Mouse (Mus musculus): Measurements from ENCODE around the gene Srpk2. TPM values are rescaled to one million over a fixed set of nuclear protein-coding genes. Genes with fewer than 3 reads are reported as not detected.
"Not testable (repeated sequence)": the region's sequence is repeated elsewhere in the genome, so short reads cannot be mapped to it uniquely, and the experiment has no call there.

The Srpk2 gene
- polyA plus RNA-seq (2016; fragmentation: Nextera tagmentation; extraction: Ambion mirVana), result 59.1 and 62.1 TPM in 2 replicates

DNA sequence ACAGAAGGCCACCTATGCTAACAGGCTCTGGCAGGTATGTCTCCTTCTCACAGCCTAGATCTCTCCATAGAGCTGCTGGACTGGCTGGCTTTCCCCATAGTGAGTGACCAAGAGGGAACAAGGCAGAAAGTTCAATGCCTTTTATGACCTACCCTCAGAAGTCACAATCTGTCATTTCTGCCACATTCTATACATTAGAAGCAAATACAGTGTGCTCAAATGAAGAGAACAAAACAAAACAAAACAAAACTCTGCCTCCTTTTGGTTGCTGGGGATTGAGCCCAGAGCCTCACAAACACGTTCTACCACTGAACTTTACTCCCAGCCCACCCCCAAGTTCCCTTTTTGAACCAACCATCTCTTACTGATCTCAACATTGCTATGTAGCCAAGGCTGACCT is at the start of gene Srpk2:
Srpk2 (minus strand) TSS at position 101 of the 400 bp plus-strand sequence.
- H3K9me3 ChIP-seq, result no peaks in the 10 kb centered on the region
- H3K4me3 ChIP-seq, result no peak within 1 kb of the TSS
- no peak within 1 kb of the TSS for H3K27ac ChIP-seq
- no peak within 1 kb of the TSS for H3K4me2 ChIP-seq (replicated peaks)
- no peaks in the 10 kb centered on the region for H3K36me3 ChIP-seq
- ATAC-seq (ENCODE audit: insufficient number of reproducible peaks, insufficient read depth, low FRiP score, low TSS enrichment), result no peak
- H3K4me1 ChIP-seq, result no peaks in the 10 kb centered on the region
- H3K9ac ChIP-seq, result no peak within 1 kb of the TSS
- no peaks in the 10 kb centered on the region for H3K27me3 ChIP-seq
- 76% methylated on average over 1 of the region's 1 CpGs for WGBS

DNA sequence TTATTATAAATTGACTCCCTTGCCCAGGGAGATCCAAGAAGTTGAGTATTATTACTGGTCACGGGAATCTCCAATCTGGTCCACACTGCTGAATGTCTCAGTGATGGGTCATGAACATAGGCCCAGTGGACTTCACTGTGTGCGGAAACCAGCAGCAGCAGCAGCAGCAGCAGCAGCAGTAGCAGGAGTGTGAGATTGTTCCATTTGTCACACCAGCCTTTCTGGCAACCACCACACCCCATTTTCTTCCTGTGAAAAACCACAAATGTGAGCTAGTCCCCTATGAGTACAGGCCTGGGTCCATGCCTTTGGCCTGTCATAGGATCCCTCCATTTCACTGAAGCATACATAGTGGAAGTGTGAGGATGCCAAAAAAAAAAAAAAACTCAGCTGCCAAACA is 37.5 kb upstream of the Srpk2 start:
- 88% methylated on average over 2 of the region's 2 CpGs for WGBS
- no peak overlapping the region for H3K9ac ChIP-seq

DNA sequence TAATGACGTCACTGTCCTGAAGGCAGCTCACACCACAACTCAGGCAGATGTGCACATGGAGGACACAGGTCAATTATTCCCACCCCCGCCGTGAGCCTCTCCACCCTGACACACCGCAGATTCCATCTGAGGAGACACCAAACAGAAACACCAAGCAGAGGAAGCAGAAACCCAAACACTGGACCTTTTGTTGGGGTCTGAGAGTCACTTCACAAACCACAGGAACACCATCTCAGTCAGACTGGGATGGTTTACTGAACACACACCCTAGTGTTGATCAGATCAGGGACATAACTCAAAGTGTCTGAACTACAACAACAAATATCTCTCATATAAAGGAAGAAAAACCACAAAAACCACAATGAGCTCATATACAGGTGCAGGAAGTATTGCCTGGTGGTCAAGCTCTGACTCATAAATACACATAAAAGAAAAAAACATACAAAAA is 34.5 kb upstream of the Srpk2 start:
- H3K9ac ChIP-seq, result no peak overlapping the region
- H3K4me1 ChIP-seq, result no peaks in the 10 kb centered on the region
- no peak for ATAC-seq (ENCODE audit: insufficient number of reproducible peaks, insufficient read depth, low FRiP score, low TSS enrichment)
- no peaks in the 10 kb centered on the region for H3K27me3 ChIP-seq
- H3K4me2 ChIP-seq (replicated peaks), result no peak overlapping the region
- no peaks in the 10 kb centered on the region for H3K9me3 ChIP-seq
- H3K36me3 ChIP-seq, result no peaks in the 10 kb centered on the region
- no peak overlapping the region for H3K27ac ChIP-seq
- 72% methylated on average over 4 of the region's 4 CpGs for WGBS
- H3K4me3 ChIP-seq, result no peak overlapping the region

More for the DNA sequence above, 37.5 kb upstream of the Srpk2 start:
- ATAC-seq (ENCODE audit: insufficient number of reproducible peaks, insufficient read depth, low FRiP score, low TSS enrichment), result no peak
- Histone ChIP-seq H3K4me2 (replicated peaks) (no peak overlapping the region), H3K4me1 (no peaks in the 10 kb centered on the region), H3K4me3 (no peak overlapping the region), H3K27me3 (no peaks in the 10 kb centered on the region), H3K36me3 (no peaks in the 10 kb centered on the region), H3K9me3 (no peaks in the 10 kb centered on the region), H3K27ac (no peak overlapping the region)

DNA sequence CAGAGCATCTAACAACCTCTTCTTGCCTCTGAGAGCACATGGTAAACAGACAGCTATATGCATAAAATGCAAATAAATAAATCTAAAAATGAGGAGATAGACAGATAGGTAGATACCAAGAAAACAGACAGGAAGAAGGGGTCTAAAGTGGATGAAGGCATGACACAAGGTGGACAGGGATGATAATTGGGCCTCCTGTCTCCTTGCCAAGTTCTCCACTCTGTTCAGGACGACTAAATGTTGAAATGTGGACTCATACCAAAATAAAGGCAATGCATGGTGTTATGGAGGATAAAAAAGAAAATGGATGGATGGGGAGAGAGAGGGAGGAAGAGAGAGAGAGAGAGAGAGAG is 33.7 kb upstream of the Srpk2 start:
- H3K36me3 ChIP-seq, result no peaks in the 10 kb centered on the region
- WGBS, result 84% methylated on average over 1 of the region's 1 CpGs

DNA sequence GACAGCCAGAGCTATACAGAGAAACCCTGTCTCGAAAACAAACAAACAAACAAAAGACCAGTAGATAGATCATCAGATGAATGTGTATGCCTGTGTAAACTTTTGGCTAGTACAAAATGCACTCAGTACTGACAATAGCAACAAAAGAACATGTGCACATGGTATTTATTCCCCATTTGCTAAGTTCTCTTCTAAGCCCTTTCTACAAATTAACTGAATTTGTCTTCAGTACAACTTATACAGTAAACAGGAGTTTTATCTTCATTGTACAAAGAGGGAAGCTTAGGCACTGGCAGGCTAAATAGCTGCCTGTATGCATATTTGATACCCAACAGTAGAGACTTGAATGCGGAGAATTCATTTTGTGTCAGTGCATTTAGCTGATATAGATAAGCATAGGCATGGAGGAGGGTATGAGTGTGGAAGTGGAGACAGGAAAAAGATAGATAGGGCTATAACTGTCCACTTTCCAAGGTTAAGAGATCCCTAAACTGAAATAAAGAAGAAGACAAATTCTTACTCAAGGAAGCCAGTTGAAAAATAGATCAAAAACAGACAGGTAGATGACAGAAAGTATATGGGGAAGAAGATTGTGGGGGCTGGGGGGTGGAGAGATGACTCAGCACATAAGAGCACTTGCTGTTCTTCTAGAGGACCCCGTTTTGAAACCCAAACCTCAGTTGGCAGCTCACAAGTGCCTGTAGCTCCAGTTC is 33.2 kb upstream of the Srpk2 start:
- H3K27me3 ChIP-seq, result no peaks in the 10 kb centered on the region
- H3K9ac ChIP-seq, result no peak overlapping the region
- H3K9me3 ChIP-seq, result no peaks in the 10 kb centered on the region
- WGBS, result 74% methylated on average over 3 of the region's 3 CpGs
- no peak overlapping the region for H3K4me2 ChIP-seq (replicated peaks)
- H3K36me3 ChIP-seq, result no peaks in the 10 kb centered on the region
- no peak overlapping the region for H3K27ac ChIP-seq
- H3K4me1 ChIP-seq, result no peaks in the 10 kb centered on the region
- no peak overlapping the region for H3K4me3 ChIP-seq
- ATAC-seq (ENCODE audit: insufficient number of reproducible peaks, insufficient read depth, low FRiP score, low TSS enrichment), result no peak

More for the DNA sequence above, 33.7 kb upstream of the Srpk2 start:
- H3K27ac ChIP-seq, result no peak overlapping the region
- no peaks in the 10 kb centered on the region for H3K9me3 ChIP-seq
- no peaks in the 10 kb centered on the region for H3K27me3 ChIP-seq
- no peak for ATAC-seq (ENCODE audit: insufficient number of reproducible peaks, insufficient read depth, low FRiP score, low TSS enrichment)
- H3K4me3 ChIP-seq, result no peak overlapping the region
- no peak overlapping the region for H3K4me2 ChIP-seq (replicated peaks)
- H3K9ac ChIP-seq, result no peak overlapping the region
- no peaks in the 10 kb centered on the region for H3K4me1 ChIP-seq

DNA sequence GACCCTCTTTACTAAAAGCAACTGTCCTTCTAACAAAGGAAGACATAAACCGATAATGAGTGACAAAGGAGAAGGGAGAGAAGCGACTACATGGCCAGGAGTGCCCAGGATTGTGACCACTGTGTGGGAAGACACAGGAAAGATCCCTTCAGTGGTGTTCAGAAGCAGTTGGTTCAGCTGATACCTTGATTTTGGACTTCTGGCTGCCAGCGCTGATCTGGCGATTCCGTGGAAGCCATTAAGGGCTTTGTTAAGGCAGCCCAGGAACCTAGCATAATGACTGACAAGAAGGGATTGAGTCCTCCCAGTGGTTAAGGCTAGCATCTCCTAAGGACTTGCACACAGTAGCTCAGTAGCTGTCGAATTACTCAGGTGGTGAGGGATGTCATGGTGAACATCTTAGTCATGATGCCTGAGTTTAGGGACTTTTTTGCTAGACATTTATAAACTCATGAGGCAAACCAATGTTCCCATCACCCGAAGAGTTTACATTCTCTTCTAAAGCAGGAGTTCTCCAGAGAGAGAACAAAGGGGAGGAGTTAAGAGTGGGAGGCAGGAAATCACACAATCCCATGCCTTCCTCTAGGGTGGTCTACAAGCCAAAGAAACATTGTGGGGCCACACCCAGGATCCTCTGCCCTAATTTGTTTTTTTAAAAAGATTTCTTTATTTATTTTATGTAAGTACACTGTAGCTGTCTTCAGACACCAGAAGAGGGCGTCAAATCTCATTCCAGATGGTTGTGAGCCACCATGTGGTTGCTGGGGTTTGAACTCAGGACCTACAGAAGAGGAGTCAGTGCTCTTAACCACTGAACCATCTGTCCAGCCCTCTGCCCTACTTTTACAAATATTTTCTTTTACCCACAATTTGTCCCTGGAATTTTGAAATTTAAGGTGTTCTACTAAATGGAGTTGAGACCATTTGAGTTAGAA is 29.3 kb upstream of the Srpk2 start:
- no peak for ATAC-seq (ENCODE audit: insufficient number of reproducible peaks, insufficient read depth, low FRiP score, low TSS enrichment)
- 88% methylated on average over 8 of the region's 8 CpGs for WGBS
- Histone ChIP-seq H3K27ac (no peak overlapping the region), H3K9ac (no peak overlapping the region), H3K4me1 (no peaks in the 10 kb centered on the region), H3K4me3 (no peak overlapping the region), H3K27me3 (no peaks in the 10 kb centered on the region), H3K4me2 (replicated peaks) (no peak overlapping the region), H3K9me3 (peaks cover 22% of the 10 kb centered on the region; the same call in 1 of the 2 replicates), H3K36me3 (peaks cover 21% of the 10 kb centered on the region)

DNA sequence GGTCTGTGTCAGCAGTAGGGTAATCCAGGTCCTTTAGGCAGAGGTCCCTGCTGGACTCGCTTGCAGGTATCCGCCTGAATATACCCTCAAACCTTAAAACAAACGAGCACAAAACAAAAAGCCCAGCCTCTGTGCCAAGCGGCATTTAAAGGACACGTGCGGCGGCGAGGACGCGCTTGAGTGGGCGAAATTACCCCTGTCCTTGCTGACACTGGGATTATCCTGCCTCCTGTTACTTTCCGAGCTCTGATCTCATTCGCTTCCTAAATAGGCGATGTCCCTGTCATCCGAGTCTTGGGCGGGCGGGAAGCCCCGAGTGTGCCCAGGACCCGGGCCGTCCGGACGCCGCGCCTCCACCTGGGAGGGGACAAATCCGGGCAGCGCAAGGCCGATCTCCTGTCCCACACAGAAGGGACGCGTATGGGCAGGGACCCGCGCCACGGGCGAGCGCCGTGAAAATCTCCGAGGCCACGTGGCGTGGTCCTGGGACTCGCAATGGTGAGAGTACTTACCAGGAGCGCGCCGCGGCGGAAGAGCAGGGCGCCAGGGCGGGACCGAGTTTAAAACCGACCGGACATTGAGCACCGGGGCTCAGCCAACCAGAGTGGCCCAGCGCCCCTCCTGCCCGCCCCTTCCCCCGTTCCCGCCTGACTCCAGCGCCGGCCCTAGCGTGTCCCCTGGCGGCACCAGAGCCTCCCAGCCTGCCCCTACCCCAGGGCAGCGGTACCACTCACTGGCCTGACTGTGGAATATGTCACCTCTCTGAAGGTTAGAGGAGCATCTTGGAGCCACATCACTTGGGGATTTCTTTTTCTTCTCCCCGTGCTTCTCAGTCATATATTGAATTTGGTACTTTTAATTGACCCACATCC is 27.9 kb upstream of the Srpk2 start:
- H3K27me3 ChIP-seq, result no peaks in the 10 kb centered on the region
- peaks cover 33% of the 10 kb centered on the region for H3K9me3 ChIP-seq
- peak overlapping the region; percentile 74 for H3K9ac ChIP-seq
- ATAC-seq (ENCODE audit: insufficient number of reproducible peaks, insufficient read depth, low FRiP score, low TSS enrichment), result peak; percentile 99
- H3K4me2 ChIP-seq (replicated peaks), result peak overlapping the region; percentile 62
- H3K36me3 ChIP-seq, result peaks cover 33% of the 10 kb centered on the region
- H3K4me3 ChIP-seq, result peak overlapping the region; percentile 68
- whole genome bisulfite sequencing, result 4% methylated on average over 59 of the region's 60 CpGs
- no peaks in the 10 kb centered on the region for H3K4me1 ChIP-seq
- peak overlapping the region; percentile 42; the same call in 1 of the 2 replicates for H3K27ac ChIP-seq

DNA sequence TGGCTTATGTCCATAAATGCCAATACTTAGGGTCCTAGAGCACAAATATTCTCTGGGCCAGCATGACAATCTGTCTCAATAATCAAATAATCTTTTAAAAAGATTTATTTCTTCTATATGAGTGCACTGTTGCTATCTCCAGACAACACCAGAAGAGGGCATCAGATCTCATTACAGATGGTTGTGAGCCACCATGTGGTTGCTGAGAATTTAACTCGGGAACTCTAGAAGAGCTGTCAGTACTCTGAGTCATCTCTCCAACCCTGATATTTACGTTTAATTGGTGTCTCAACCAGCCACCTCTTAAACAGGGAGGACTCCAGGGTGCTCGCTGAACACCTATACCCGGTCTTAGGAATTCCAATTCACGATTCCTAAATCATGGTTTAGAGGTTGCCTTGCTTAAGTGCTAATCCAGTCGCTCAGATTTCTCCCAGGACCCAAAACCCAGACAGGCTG is 27.3 kb upstream of the Srpk2 start:
- not testable (repeated sequence) for ATAC-seq (ENCODE audit: insufficient number of reproducible peaks, insufficient read depth, low FRiP score, low TSS enrichment); H3K4me1 ChIP-seq; H3K27me3 ChIP-seq; H3K27ac ChIP-seq
- Histone ChIP-seq H3K36me3 (peaks cover 40% of the 10 kb centered on the region), H3K9me3 (peaks cover 39% of the 10 kb centered on the region), H3K4me3 (peak overlapping the region; percentile 68), H3K4me2 (replicated peaks) (peak overlapping the region; percentile 62), H3K9ac (peak overlapping the region; percentile 74)
- 67% methylated on average over 6 of the region's 6 CpGs for WGBS

DNA sequence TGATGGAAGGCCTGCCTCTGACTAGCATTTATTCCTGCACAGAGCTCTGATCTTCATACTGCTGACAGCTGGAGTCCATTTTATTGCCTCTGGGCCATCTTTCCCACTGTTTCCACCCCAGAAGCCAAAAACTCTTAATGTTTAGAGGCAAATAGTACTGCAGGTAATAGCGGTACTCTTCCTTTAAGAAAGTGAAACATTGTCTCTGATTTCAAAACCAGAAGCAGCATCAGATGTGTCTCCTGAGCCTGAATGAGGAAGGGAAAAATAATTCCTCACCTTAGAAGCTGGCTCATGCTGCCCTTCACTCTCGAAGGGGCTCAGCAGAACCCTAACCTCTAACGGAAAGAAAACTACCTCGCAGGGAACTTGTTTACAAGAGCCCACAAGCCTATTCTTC is 26.8 kb upstream of the Srpk2 start:
- Histone ChIP-seq H3K27ac (no peak overlapping the region), H3K4me1 (no peaks in the 10 kb centered on the region), H3K4me2 (replicated peaks) (no peak overlapping the region), H3K27me3 (no peaks in the 10 kb centered on the region), H3K9me3 (peaks cover 43% of the 10 kb centered on the region), H3K36me3 (peaks cover 44% of the 10 kb centered on the region), H3K4me3 (peak overlapping the region; percentile 68; the same call in 1 of the 2 replicates), H3K9ac (no peak overlapping the region)
- WGBS, result 99% methylated on average over 4 of the region's 4 CpGs
- ATAC-seq (ENCODE audit: insufficient number of reproducible peaks, insufficient read depth, low FRiP score, low TSS enrichment), result no peak

DNA sequence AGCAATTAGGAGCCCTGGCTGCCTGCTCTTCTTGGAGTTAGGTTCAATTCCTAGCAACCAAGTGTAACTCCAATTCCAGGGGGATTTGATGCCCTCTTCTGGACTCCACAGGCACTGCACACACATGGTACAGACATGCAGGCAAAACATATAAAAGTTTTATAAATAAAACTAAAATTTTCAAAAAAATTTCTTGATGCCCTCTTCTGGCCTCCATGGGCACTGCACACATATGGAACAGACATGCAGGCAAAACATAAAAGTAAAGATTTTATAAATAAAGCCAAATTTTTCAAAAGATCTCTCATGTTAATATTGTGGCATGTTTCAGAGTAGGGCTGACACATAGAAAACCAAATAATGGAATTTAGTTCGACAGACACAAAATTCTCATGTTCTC is 25.2 kb upstream of the Srpk2 start:
- Histone ChIP-seq H3K4me3 (no peak overlapping the region), H3K4me2 (replicated peaks) (no peak overlapping the region), H3K9me3 (peaks cover 45% of the 10 kb centered on the region), H3K36me3 (peaks cover 48% of the 10 kb centered on the region), H3K27me3 (no peaks in the 10 kb centered on the region), H3K4me1 (no peaks in the 10 kb centered on the region), H3K27ac (no peak overlapping the region), H3K9ac (no peak overlapping the region)
- 100% methylated on average over 1 of the region's 1 CpGs for WGBS
- no peak for ATAC-seq (ENCODE audit: insufficient number of reproducible peaks, insufficient read depth, low FRiP score, low TSS enrichment)

Measured in embryonic facial prominence, embryonic 12.5 days (tissue).